Mouse (Mus musculus): ENCODE data around the gene Lypd6.

DNA sequence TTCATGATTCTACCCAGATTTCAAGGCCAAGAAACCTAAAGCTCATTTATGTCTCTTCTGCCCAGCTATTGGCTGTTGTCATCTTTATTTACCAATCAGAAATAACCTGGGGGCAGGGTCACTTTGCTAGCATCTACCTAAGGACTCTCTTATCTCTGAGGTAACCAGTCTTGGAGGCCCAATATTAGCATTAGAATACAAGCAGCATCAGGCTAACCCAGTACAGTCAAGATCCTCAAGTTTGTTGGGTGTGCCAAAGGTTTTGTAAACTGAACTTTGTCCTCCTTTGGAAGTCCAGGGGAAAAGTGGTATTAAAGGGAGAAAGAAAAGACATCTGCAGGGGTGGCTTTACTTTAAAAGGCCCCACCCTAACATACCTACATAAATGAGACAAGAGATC lies 17.8 kb upstream of the Lypd6 start:
- TF ChIP-seq GATA1 (IDR thresholded peaks at IDR 0.05; ENCODE audit: borderline replicate concordance, low read length), result no peak
- no peak for TF ChIP-seq FLI1 (IDR thresholded peaks at IDR 0.05; ENCODE audit: low read length)

Measured in megakaryocyte, embryonic 14.5 days (primary cell).